Mouse (Mus musculus) right cerebral cortex, adult 18-20 months (tissue): ENCODE data around the gene Ghdc.
A peak's percentile ranks its signal among the peaks of the same experiment; 100 is the strongest.

Experiments used
- DNase-seq: peaks from one replicate; pipeline ENCODE4 v3.0.0; 2022; ENCODE audit warnings: mixed read lengths

Gene Ghdc

DNA sequence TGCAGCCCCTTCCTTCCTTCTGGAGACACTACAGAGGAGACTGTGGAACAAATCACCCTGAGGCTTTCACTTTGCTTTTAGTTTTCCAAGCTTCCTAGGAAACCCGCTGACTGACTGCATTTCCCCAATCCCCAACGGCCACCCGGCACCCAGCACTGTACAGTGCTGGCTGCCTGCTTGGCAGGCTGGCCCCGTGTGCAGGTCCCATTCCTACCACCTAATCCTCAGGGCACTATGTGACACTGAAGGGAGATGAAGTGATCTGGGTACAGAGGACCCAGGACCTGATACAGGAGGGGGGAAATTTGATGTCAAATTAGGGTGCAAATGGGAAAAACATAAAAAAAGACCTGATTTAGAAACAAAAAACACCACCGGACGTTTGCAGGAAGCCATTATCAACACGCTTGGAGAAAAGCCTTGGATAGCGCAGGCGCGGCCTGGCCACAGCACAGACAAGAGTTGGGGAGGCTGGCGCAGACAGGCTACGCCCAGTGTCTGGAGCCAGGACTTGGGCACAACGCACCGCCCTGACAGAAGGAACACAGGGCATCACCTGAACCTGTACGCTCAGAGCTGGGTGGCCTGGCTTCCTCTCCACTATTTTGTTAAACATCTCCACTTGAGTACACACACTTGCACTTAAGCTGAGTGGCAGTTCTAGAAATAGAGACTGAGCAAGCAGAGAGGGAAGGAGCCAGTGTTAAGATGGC lies 11.2 kb upstream of the Ghdc start:
- no peak for DNase-seq

DNA sequence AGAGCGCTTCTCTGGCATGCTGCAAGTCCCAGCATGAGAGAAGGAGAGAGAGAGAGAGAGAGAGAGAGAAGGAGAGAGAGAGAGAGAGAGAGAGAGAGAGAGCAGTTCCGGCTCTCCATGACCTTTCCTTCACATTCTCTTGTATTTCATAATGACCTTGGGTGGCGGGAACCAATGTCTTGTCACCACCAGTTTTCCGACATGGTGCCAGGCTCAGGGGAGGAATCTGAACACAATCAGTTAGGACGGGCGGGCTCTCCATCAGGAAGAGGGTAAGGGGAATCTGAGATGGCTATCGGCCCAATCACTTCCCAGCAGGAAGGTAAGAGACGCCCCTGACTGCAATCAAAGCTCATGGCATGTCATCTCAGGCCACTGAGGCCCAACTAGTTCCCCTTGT lies 9.5 kb upstream of the Ghdc start:
- no peak for DNase-seq

DNA sequence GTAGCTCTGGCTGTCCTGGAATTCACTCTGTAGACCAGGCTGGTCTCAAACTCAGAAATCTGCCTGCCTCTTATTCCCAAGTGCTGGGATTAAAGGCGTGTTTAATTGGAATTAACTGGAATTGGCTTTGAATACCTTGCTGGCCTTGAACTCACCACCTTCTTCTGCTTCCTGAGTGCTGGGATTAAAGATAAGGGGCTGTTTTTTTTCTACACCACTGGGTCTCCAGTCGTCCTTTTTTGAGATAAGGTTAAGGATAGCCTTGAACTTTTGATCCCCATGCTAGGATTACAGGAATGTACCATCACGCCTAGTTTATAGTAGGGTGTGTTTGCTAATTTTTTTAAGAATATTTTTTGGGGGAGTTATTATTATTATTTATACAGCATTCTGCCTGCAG lies 7.3 kb upstream of the Ghdc start:
- no peak for DNase-seq

DNA sequence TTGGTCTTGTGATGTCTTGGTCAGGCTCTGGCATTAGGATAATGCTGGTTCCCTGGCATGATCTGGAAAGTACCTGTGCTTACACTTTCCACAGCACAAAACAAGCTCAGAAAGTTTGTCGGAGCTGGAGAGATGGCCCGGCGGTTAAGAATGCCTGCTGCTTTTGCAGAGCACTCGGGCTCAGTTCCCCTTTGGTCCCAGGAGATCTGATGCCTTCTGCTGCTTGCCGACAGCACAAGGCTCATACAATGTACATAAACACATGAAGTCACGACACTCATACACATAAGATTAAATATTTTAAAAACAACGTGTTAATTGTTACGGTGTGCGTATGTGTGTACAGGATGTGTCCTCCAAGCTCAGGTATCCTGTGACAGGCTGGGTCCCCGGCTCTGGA lies 5.2 kb upstream of the Ghdc start:
- no peak for DNase-seq

DNA sequence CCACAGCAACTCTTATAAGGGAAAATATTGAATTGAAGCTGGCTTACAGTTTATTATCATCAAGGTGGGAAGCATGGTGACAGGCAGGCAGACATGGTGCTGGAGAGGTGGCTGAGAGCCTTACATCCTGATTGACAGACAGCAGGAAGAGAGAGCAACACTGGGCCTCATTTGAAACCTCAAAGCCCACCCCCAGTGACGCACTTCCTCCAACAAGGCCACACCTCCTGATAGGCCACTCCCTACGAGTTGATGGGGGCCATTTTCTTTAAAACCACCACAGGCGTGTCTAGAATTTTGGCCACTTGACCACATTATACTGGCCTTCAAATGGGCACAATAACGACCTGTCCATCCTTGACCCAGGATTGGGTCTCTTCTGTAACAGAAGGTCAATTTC lies 3.5 kb upstream of the Ghdc start:
- no peak for DNase-seq

DNA sequence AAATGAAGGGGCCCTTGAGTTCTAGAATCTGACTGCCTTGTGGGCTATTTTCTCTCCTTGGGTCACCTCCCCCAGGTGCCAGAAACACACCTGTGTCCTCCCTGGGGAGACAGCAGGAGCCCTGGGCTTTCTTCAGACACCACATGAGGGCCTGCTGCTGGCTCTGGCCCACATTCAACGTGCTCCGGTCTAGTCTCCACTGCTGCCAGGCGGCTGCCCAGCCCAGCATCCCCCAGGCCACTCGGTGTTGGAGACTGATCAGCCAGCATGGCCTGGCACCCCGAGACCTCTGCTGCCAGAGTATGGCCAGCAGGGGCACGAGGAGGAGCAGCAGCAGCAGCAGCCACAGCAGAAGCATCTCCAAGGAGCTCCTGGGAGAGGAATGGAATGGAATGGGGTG lies 777 bp downstream of the Ghdc start:
- no peak for DNase-seq

DNA sequence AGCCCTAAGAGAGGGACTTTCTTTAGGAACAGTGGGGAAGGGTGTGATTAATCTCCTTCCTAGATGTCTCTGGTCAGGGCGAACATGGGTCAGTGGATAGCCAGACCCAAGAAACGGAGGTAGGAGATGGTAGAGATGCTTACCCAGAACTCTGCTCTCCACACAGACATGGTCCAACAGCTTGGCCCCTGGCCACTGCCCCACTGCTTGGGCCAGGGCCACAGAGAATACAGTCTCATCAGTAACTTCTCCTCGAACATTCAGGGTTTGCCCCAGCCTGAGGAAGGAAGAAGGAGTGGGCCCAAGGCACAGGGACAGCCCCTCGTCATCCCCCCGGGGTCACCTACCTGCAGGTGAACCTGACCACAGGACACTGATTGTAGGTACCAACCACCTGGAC lies 2.9 kb downstream of the Ghdc start:
- DNase-seq: no peak

DNA sequence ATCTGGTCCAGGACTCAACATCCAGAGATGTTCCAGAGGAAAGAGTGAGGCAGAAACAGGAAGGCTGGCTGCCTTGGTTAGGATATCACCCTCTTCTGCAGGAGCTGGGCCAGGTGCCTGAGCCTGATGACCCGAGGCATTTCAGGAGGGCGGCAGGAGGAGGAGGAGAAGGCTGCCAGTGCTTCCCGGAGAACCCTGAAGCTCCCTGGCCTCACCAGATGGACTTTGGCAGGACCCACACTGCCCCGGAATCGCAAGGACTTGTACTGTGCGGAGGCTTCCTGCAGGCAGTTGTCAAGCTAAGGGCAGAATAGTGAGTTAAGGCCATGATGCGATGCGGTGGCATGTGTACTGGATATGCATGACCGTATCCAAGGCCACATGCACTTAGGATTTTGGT lies 4.0 kb downstream of the Ghdc start:
- no peak for DNase-seq

DNA sequence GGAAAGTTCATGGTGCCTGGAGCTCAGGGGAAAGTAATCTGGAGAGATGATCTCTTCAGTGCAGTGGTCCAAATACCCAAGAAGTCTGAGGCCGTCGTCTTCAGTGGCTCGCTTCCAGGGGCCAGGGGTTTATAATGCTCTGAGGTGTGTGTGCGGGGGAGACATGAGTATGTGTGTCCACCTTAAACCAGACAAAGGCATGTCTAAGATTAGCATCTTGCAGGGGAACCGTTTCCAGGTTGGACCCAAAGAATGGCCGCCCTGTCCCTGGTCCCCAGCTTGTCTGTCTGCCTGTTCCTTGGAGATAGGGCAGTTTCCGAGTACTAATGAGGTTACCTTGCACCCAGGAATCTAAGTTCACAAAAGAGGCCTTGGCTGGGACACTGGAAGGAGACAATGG lies 7.9 kb downstream of the Ghdc start, which contains the start of gene Hcrt:
Hcrt (minus strand) TSS at position 101 of the 400 bp plus-strand sequence.
- no peak for DNase-seq

DNA sequence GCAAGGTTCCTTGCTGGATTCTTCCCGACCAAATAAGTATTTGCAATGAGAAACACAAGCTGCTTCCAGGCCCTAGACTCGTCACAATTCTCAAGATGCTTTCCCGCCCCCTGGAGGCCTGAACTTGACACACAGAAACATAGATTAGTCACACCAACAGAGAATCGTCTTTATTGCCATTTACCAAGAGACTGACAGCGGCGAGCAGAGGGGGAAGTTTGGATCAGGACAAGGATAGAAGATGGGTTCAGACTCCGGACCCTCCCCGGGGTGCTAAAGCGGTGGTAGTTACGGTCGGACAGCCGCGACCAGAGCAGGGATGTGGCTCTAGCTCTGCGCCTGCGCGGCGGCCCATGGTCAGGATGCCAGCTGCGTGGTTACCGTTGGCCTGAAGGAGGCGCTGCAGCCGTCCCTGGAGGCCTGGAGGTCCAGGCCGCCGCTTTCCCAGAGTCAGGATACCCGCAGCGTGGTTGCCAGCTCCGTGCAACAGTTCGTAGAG lies 9.2 kb downstream of the Ghdc start:
- peak; percentile 89 for DNase-seq

DNA sequence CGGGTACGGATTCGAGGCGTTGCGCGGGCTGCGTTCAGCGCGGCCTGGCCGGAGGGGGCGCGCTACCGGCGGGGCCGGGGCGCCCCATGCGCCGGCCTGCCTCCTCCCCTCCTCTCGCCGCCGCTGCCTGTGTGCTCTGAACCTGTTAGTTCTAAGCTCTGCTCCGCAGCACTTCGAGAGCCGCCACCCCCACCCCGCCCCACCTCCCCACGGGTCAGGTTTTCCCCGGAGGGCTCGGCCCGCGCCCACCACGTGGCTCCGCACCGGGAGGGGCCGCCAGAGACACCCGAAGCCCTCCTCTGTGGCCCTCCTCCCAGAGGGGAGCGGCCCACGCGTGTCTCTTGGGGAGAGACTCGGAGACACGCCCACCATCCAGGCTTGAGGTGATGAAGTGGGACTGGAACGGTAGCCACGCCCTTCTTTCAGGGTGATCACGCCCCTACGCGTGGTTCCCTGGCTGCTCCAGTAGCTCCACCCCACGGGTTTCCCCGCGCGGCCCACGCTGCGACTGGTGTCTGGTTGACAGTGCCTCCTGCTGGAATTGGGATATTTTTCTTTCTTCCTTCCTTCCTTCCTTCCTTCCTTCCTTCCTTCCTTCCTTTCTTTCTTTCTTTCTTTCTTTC lies 11.0 kb downstream of the Ghdc start, which contains the start of gene Kcnh4:
Kcnh4 (minus strand) TSS at position 332 of the 623 bp plus-strand sequence.
- peak; percentile 96 for DNase-seq

DNA sequence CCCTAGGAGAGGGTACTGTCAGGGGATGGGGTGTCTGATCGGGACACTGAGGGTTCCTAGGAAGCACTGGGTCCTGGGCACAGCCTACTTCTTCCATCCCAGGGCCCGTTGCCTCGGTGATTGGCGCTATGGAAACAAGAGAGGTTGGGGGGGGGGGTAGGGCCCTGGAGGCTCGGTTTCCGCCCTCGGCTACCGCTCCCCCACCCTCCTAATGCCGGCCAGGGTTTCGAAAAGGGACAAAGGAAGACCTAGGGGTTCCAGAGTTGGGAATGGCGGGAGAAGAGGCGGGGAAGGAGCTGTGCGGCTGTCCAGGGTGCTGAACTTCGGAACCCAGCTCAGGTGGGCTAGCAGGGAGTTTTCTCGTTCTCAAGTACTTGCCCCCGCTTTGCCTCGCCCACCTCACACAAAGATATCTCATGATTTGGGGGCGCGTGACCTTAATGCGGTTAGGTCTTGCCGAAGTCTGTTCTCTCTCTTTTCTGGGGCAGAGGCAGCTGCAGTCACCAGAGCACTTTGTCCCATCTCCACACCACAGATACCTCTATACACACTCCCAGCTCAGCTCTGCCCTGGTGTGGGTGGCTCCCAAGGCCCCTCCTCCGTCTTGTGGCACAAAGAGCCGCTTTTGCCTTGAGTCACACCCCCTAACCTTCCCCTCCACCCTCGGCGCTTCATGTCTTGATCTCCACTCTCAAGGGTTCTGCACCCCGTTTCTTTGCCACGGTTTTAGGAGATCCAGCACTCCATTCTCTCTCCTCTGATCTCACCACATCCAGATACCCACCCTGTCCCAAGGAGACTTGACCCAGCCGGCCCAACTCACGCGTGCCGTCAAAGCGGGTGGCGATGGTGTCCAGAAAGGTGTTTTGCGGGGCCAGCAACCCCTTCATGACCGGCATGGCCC lies 11.8 kb downstream of the Ghdc start:
- DNase-seq: no peak

DNA sequence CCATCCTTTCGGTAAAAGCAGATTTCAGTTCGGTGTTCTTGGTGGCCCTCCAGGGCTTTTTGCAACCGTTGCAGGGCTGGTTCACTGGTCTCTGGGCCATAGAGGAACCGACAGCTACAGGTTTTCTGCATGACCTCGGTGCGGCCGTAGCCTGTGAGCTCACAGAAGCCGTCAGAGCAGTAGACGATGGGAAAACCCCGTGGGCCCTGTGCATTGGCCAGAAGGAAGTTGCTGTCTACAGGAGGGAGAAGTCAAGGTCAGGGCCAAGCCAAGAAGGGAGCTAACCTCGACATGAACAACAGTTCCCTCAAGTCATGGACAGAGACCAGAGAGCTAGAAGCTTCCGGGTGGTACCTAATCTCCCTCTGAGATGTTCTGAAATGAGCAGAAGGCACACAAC lies 13.2 kb downstream of the Ghdc start:
- DNase-seq: no peak

DNA sequence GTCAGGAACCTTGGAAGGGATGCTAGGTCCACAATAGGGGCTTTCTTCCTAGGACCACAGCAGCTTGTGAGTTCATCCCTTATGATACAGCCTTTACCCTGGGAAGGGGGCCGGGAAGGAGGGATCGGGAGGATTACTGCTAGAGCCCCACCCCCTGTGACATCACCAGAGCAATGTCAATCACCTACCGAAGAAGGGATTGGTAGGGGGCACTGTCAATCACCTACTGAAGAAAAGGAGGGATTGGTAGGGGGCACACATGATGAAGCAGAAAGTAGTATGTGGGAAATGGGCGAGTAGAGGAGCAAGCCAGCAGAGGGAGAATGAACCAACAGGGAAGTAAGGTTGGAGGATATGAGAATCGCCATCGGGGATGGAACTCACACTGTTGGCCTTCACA lies 14.3 kb downstream of the Ghdc start:
- DNase-seq: no peak

DNA sequence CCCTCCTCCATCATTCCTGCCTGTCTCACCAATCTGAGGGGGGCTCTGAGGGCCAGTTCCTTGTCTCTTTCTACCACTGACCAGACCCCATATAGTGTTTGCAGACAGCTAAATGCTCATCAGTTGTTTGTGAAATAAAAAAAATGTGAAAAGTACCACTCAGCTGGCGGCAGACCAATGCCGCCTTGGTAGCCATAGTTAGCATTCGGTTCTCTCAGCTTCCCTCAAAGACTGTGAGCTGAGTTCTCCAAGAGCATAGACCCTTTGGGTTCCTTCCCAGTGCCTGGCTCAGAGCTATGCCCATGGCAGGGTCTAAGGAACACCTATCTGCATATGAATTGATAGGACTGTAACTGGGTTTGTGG lies 16.1 kb downstream of the Ghdc start:
- DNase-seq: peak; percentile 69

DNA sequence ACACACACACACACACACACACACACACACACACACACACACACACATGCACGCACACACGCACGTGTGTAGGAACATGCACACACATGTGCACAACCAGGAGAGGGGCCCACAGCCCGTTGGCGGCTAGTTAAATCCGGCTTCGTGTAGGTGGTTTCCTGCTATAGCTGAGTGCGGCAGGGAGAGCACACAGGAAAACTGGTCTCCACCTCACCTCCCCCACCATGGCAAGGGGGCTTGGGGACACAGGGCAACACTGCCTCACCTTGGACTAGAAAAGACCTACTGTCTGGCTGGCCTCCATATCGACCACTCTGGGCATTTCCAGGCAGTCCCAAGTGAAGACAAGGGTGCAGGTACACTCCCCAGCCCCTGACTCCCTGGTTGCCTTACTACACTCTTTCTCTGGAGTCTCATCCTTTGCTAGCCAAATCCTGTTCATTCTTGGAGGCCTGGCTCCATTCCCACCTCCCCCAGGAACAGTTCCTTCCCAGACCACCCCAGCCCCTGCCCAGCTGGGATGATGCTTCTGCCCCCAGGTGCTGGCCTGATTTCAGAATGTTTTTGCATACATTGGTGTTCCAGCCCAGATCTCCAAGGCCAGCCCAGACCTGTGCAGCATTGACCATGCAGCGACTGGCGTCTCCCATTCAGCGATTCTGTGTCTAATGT lies 16.6 kb downstream of the Ghdc start:
- peak; percentile 78 for DNase-seq

DNA sequence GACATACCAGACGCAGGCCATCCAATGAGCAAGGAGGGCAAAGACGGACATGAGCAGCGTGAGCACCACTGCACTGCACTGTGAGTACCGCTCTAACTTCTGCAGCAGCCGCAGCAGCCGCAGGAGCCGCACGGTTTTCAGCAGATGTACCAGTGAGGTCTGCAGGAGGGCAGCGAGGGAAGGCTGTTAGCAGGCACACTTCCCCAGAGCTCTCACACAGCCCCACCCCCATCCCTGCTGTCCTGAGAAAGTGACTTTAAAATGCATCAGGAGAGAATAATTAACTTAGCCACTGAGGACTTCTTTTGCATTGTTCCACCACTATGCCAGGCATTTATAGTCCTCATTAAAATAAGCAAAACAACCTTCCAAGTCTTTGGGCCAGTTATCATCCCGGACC lies 18.5 kb downstream of the Ghdc start:
- DNase-seq: peak; percentile 50

DNA sequence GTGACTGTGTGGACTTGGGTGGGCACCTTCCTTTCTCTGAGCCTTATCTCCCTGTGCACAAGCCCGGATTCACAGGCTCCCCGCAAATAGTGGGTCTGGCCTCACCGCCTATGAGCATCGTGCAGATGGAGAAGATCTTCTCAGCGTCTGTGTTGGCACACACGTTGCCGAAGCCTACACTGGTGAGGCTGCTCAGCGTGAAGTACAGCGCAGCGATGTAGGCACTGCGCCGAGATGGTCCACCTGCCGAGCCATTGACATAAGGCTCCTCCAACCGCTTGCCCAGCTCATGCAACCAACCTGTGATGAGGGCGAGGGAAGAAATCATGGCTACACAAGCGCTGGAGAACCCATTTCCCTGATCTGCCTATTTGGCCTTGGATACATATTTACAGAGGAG lies 20.6 kb downstream of the Ghdc start:
- peak; percentile 37 for DNase-seq

DNA sequence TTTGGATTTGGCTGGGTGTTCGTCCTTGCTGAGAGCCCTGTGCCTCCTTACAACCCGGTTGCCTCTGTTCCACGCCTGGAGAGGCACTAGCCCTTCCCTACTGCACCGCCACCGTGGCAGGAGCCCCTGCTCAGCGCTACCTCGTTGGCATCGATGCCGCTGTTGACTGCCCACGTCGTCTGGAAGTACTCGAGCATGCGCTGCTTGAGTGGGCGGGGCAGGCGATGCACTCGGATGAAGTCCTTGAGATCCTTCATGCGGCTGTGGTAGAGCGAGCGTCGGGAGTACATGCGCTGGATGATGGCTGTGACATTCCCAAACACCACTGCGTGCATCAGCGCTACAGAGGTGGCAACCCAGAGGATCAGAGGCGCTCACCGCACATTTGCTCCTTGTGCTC lies 21.3 kb downstream of the Ghdc start:
- peak; percentile 80 for DNase-seq

DNA sequence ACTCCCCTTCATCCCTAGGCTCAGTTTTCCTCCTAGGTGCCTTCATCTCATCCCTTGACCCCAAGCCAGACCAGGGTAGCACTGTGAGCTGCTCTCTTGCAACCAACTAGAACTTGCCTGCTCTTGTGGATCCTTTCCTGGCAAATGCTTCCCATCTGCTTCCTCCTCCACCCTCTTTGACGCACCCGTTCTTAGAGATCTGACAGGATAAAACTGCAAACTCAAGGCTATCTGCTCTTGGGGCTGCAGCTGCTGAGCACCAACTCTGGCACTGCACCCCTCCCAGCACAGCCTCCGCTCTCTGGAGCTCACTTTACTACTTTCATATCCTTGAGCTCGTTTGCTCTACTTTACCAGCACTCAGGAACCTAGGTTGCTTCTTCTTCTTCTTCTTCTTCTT lies 22.1 kb downstream of the Ghdc start:
- peak; percentile 75 for DNase-seq

DNA sequence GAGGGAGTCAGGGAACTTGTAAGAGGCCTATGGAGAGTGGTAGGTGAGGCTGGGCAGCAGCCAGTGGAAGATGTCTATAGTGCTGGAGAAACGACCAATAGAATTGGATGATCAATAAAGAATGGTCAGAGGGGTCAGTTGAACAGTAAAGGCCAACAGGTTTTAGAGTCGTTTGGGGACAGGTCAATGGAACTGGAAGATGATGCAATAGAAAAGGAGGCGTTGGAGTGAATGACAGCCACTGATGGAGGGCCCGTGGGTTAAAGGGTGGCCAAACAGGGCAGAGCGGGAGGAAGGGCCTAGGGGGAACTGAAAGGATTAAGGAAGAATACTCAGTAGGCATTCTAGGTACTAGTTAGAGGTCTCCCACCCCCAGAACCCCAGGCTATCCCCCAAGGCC lies 23.6 kb downstream of the Ghdc start:
- DNase-seq: no peak

DNA sequence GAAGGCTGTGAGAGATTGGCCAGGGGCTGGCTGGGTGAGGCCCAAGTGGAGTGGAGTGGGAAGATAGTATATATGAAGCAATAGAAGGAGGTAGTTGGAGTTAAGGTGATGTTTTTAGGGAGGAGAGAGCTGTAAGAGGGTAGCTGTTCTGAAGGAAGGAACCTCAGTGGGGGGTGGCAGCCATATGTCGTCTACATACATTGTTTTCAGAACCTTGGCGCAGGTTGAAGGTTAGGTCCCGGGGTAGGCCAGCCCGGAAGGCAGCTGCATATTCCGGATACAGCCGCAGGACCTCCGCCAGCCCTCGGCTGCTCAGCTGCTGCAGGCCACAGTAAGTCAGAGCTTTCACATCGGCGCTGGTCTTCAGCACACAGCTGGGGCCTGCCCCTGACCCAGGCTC lies 24.2 kb downstream of the Ghdc start:
- no peak for DNase-seq

DNA sequence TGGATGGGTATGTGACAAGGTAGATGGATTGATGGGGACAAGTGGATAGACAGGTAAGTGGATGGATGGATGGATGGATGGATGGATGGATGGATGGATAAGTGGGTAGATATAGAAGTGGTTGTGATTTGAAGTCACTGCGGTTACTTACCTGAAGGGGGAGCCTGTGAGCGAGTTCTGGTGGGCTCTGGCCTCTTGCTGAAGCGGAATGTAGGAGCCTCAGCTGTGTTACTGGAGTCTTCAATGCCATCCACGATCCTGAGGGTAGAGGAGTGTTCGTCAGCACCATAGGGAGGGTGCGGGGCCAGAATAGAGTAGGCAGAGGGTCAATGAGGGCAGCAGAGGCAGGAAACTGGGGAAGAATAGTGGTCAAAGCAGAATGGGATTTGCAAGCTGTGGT lies 25.7 kb downstream of the Ghdc start:
- peak; percentile 49 for DNase-seq
